Mouse (Mus musculus) spleen, embryonic (tissue): Measurements from ENCODE around the gene Gm49383.

ENCODE experiments used
- CTCF ChIA-PET: fragments of 350-600 bp; sonication (Branson Sonifier 250); formaldehyde crosslinking; loops from one replicate; lab custom pipeline; 2022; lab: Charles Lee

Gm49383 gene

GRCm38 (mm10) chr12:69204052-69204833 lies 7.3 kb upstream of the Gm49383 start, which contains the start of gene Gm49384:
Gene Gm49384 (minus strand): TSS chr12:69204267.
- CTCF ChIA-PET = interaction anchor here (0.7 kb wide), 1 partner anchor 10 kb away, joined by 3 read pairs; no protein-coding TSS in a partner anchor

- CTCF ChIA-PET = no interaction called here
Measured at GRCm38 (mm10) chr12:69198985-69199384, 2.1 kb upstream of the Gm49383 start.

GRCm38 (mm10) chr12:69198164-69198535 lies 1.2 kb upstream of the Gm49383 start, which contains the start of gene Dnaaf2:
Gene Dnaaf2 (minus strand): TSS chr12:69198429.
- CTCF ChIA-PET = interaction anchor here (0.5 kb wide), 1 partner anchor 9 kb away, joined by 3 read pairs; no protein-coding TSS in a partner anchor

- CTCF ChIA-PET = no interaction called here
Measured at GRCm38 (mm10) chr12:69197378-69198163, 667 bp upstream of the Gm49383 start.

GRCm38 (mm10) chr12:69192637-69193036 lies 4.3 kb downstream of the Gm49383 start:
- CTCF ChIA-PET = interaction anchor here (0.5 kb wide), 1 partner anchor 176 kb away, joined by 5 read pairs; no protein-coding TSS in a partner anchor

- CTCF ChIA-PET = interaction anchor here (0.6 kb wide), 1 partner anchor 888 kb away, joined by 3 read pairs; no protein-coding TSS in a partner anchor
Measured at GRCm38 (mm10) chr12:69191396-69191795, 5.5 kb downstream of the Gm49383 start.

GRCm38 (mm10) chr12:69190522-69190921 lies 6.4 kb downstream of the Gm49383 start:
- CTCF ChIA-PET = no interaction called here

GRCm38 (mm10) chr12:69190074-69190473 lies 6.8 kb downstream of the Gm49383 start:
- CTCF ChIA-PET = interaction anchor here (0.7 kb wide), 1 partner anchor 8 kb away, joined by 3 read pairs; the partner anchor contains the start of gene Dnaaf2

- CTCF ChIA-PET = interaction anchor here (0.5 kb wide), 2 partner anchors 19 to 161 kb away, joined by 6 to 8 read pairs; no protein-coding TSS in a partner anchor
Measured at GRCm38 (mm10) chr12:69186811-69187471, 10.0 kb downstream of the Gm49383 start.

GRCm38 (mm10) chr12:69185371-69185770 lies 11.5 kb downstream of the Gm49383 start:
- CTCF ChIA-PET = no interaction called here

GRCm38 (mm10) chr12:69184342-69185295 lies 12.3 kb downstream of the Gm49383 start:
- CTCF ChIA-PET = no interaction called here

GRCm38 (mm10) chr12:69183583-69184308 lies 13.2 kb downstream of the Gm49383 start, which contains the start of the genes Rpl36al and Mgat2:
Gene Rpl36al (minus strand): TSS chr12:69184083.
Gene Mgat2 (plus strand): TSS chr12:69184157.
- CTCF ChIA-PET = no interaction called here

GRCm38 (mm10) chr12:69181800-69182199 lies 15.1 kb downstream of the Gm49383 start:
- CTCF ChIA-PET = no interaction called here

GRCm38 (mm10) chr12:69179371-69179770 lies 17.5 kb downstream of the Gm49383 start:
- CTCF ChIA-PET = no interaction called here

GRCm38 (mm10) chr12:69177526-69177925 lies 19.4 kb downstream of the Gm49383 start:
- CTCF ChIA-PET = no interaction called here

- CTCF ChIA-PET = no interaction called here
Measured at GRCm38 (mm10) chr12:69175975-69176374, 20.9 kb downstream of the Gm49383 start.

GRCm38 (mm10) chr12:69171307-69171706 lies 25.6 kb downstream of the Gm49383 start:
- CTCF ChIA-PET = no interaction called here

GRCm38 (mm10) chr12:69168461-69169106 lies 28.3 kb downstream of the Gm49383 start, which contains the start of gene Lrr1:
Gene Lrr1 (plus strand): TSS chr12:69168814.
- CTCF ChIA-PET = no interaction called here
